In the genomic region with DNA sequence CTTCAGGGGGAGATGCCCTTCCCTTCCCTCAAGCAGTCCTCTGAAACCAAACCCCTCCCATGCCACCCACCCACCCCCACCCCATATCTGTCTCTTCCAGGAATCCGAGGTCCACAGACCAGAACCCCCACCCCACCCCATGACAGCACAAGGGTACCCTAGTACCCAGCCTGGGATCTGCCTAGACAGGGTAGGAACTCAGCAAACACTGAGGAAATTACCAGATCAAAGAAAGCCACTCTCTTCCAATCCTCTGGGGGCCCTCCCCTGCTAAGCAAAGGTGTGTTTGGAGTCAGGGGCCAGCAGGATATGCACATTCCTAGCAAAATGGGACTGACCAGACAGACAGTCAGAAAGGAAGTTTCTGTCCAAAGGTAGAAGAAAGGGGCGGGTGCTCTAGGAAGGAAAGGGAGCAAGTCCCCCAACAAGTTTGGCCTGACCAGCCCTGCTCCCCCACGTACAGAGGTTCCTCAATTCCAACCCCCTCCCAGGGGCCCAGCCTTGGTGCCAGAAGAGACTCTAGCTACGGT, we compare ENCODE assay signal across 8 mouse cellular contexts. TPM values are rescaled to one million over a fixed set of nuclear protein-coding genes. Genes with fewer than 3 reads are reported as not detected.
DNase-seq lines count a peak whose midpoint lies in the region; ATAC-seq lines count a peak whose summit lies in the region.

No protein-coding gene starts in this region.

- peaks cover 19 to 21% of the 10 kb centered on the region in 2 experiments for H3K4me1 ChIP-seq in heart, embryonic 14.5 days (ENCODE audit: control insufficient read depth in 2 of 2, insufficient read depth in 2 of 2, low read length in 2 of 2)
- peaks cover 47% of the 10 kb centered on the region for H3K4me1 ChIP-seq in embryonic facial prominence, embryonic 15.5 days
- H3K4me1 ChIP-seq in limb, embryonic 10.5 days, result peaks cover 76% of the 10 kb centered on the region
- peaks cover 72% of the 10 kb centered on the region for H3K4me1 ChIP-seq in neural tube, embryonic 13.5 days (replicated peaks)

- no peak overlapping the region for H3K27ac ChIP-seq in heart, embryonic 14.5 days (replicated peaks in 1 of 2; ENCODE audit: control insufficient read depth in 1 of 2, insufficient read depth in 1 of 2, low read depth in 2 of 2, low read length in 2 of 2)
- no peak overlapping the region for H3K27ac ChIP-seq in embryonic facial prominence, embryonic 15.5 days (replicated peaks)
- H3K27ac ChIP-seq in limb, embryonic 10.5 days, result no peak overlapping the region
- no peak overlapping the region for H3K27ac ChIP-seq in neural tube, embryonic 13.5 days (replicated peaks)

- ATAC-seq in heart, embryonic 14.5 days (ENCODE audit: insufficient number of reproducible peaks, insufficient read depth, low FRiP score, low read depth), result no peak
- ATAC-seq in embryonic facial prominence, embryonic 15.5 days (ENCODE audit: insufficient number of reproducible peaks, low FRiP score, low TSS enrichment, low read depth), result no peak
- ATAC-seq in neural tube, embryonic 13.5 days (ENCODE audit: low read depth), result no peak

- H3K9me3 ChIP-seq in heart, embryonic 14.5 days (ENCODE audit: control insufficient read depth, low read length), result no peaks in the 10 kb centered on the region
- no peaks in the 10 kb centered on the region for H3K9me3 ChIP-seq in embryonic facial prominence, embryonic 15.5 days (replicated peaks)
- no peaks in the 10 kb centered on the region for H3K9me3 ChIP-seq in limb, embryonic 10.5 days (replicated peaks)
- no peaks in the 10 kb centered on the region for H3K9me3 ChIP-seq in neural tube, embryonic 13.5 days

- H3K4me2 ChIP-seq in heart, embryonic 14.5 days (ENCODE audit: low read length), result peak overlapping the region; percentile 79
- peak overlapping the region; percentile 92 for H3K4me2 ChIP-seq in embryonic facial prominence, embryonic 15.5 days (replicated peaks)
- peak overlapping the region; percentile 97 for H3K4me2 ChIP-seq in neural tube, embryonic 13.5 days

- intact Hi-C loops in heart, postnatal 10 days (cut with DNase I), result loop anchor here (5.0 kb wide), 2 partner anchors 49 to 129 kb away; no protein-coding TSS in a partner anchor

- no peak for DNase-seq in heart, postnatal 10 days
- no peak for DNase-seq in limb, embryonic 10.5 days (ENCODE audit: low spot score)
- DNase-seq in urinary bladder, adult 2 months (ENCODE audit: low spot score), result no peak
- no peak for DNase-seq in spleen, adult 18-20 months
- DNase-seq in thymus, postnatal 0 days (ENCODE audit: low spot score), result no peak

- peaks cover 9% of the 10 kb centered on the region; the same call in 1 of the 2 replicates for H3K36me3 ChIP-seq in heart, embryonic 14.5 days (ENCODE audit: control insufficient read depth, insufficient read depth, low read length)
- H3K36me3 ChIP-seq in embryonic facial prominence, embryonic 15.5 days, result no peaks in the 10 kb centered on the region
- H3K36me3 ChIP-seq in limb, embryonic 10.5 days, result peaks cover 54% of the 10 kb centered on the region
- H3K36me3 ChIP-seq in neural tube, embryonic 13.5 days, result no peaks in the 10 kb centered on the region

- H3K27me3 ChIP-seq in heart, embryonic 14.5 days (ENCODE audit: control insufficient read depth, insufficient read depth, low read length), result no peaks in the 10 kb centered on the region
- 0 out of 2 replicates have a peak, but pooled peaks cover 3% of the 10 kb centered on the region for H3K27me3 ChIP-seq in embryonic facial prominence, embryonic 15.5 days
- H3K27me3 ChIP-seq in limb, embryonic 10.5 days (ENCODE audit: low read depth, poor library complexity, severe bottlenecking), result peaks cover 65% of the 10 kb centered on the region
- H3K27me3 ChIP-seq in neural tube, embryonic 13.5 days, result peaks cover 81% of the 10 kb centered on the region

- WGBS in heart, embryonic 14.5 days, result 76% methylated on average over 4 of the region's 4 CpGs
- 52% methylated on average over 4 of the region's 4 CpGs for WGBS in embryonic facial prominence, embryonic 15.5 days
- WGBS in limb, embryonic 10.5 days, result 23% methylated on average over 4 of the region's 4 CpGs
- 39% methylated on average over 4 of the region's 4 CpGs for WGBS in neural tube, embryonic 13.5 days

- no peak overlapping the region for H3K4me3 ChIP-seq in heart, embryonic 14.5 days (ENCODE audit: control insufficient read depth in 1 of 2, insufficient read depth in 1 of 2, low read depth in 1 of 2, low read length in 2 of 2)
- H3K4me3 ChIP-seq in embryonic facial prominence, embryonic 15.5 days (replicated peaks), result peak overlapping the region; percentile 81; the same call in 1 of the 2 replicates
- H3K4me3 ChIP-seq in limb, embryonic 10.5 days, result peak overlapping the region; percentile 95
- peak overlapping the region; percentile 79 for H3K4me3 ChIP-seq in neural tube, embryonic 13.5 days

- H3K9ac ChIP-seq in heart, embryonic 14.5 days (ENCODE audit: low read length), result no peak overlapping the region
- no peak overlapping the region for H3K9ac ChIP-seq in embryonic facial prominence, embryonic 15.5 days
- H3K9ac ChIP-seq in neural tube, embryonic 13.5 days, result no peak overlapping the region

RNA-seq across cellular contexts. Expression of a gene that starts 3.2 kb away (rescaled TPM):
- 10.8 and 13.6 TPM in 2 replicates for polyA plus RNA-seq in heart, embryonic 14.5 days (2014; fragmentation: Nextera tagmentation; extraction: Ambion mirVana)
- total RNA-seq in heart, postnatal 10 days (2021), result 10 to 100 TPM; 12.3 to 15.9 TPM
- polyA plus RNA-seq in embryonic facial prominence, embryonic 15.5 days (2015; fragmentation: Nextera tagmentation; extraction: Ambion mirVana), result 17.0 and 19.3 TPM in 2 replicates
- 23.2 and 27.2 TPM in 2 replicates for polyA plus RNA-seq in limb, embryonic 10.5 days (2016; fragmentation: Nextera tagmentation; extraction: Ambion mirVana)
- polyA plus RNA-seq in neural tube, embryonic 13.5 days (2015; fragmentation: Nextera tagmentation; extraction: Ambion mirVana), result 17.2 and 18.5 TPM in 2 replicates
- polyA plus RNA-seq in urinary bladder, adult 2 months (2012; rRNA removed), result 23.6 and 36.5 TPM in 2 replicates
- polyA plus RNA-seq in thymus, postnatal 0 days (2015; fragmentation: Nextera tagmentation; extraction: Ambion mirVana), result 18.0 TPM in 2 replicates

Comparison
In these comparisons a context has a peak if more than half of its experiments do, and no peak if none do; other contexts are left out.
1. H3K4me3 ChIP-seq: peak in embryonic facial prominence, embryonic 15.5 days (single experiment), limb, embryonic 10.5 days (single experiment) and neural tube, embryonic 13.5 days (single experiment); none in heart, embryonic 14.5 days (0 of 2).
2. Peak in every context shown above with its lines, with median percentiles within 50 percentile points of each other: H3K4me2 ChIP-seq.